Mouse (Mus musculus): ENCODE results near the gene Defa26. TPM values are rescaled to one million over a fixed set of nuclear protein-coding genes. Genes with fewer than 3 reads are reported as not detected.
"Not testable (repeated sequence)": the region's sequence is repeated elsewhere in the genome, so short reads cannot be mapped to it uniquely, and the experiment has no call there.

The Defa26 gene
- 0.94 TPM in 1 of 2 replicates, not detected in the other for polyA plus RNA-seq (2015; fragmentation: Nextera tagmentation; extraction: Ambion mirVana)

DNA sequence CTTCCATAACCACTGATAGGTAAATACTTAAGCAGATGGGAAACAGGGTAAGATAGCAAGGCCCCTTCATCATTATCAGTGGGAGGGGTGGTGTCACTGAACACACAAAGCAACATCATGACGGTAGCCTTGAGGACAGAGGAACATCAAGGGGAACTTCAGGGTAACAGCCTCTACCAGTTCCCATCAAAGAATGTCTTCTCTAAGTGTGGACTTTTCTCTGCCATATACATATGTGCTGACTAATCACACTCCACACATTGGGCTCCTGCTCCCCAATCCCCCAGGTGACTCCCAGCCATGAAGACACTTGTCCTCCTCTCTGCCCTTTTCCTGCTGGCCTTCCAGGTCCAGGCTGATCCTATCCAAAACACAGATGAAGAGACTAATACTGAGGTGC is at the start of gene Defa26:
TSS of gene Defa26 (plus strand) at position 301 of the 400 bp plus-strand sequence.
- H3K9me3 ChIP-seq; H3K9ac ChIP-seq; H3K4me1 ChIP-seq (replicated peaks); H3K4me3 ChIP-seq (replicated peaks); ATAC-seq; H3K36me3 ChIP-seq; H3K27ac ChIP-seq; H3K4me2 ChIP-seq (replicated peaks); H3K27me3 ChIP-seq (replicated peaks): not testable (repeated sequence)
- WGBS: 100% methylated on average over 1 of the region's 1 CpGs

GRCm38 (mm10) chr8:21582706-21583105 is 35.3 kb upstream of the Defa26 start, which contains the start of gene Defa28:
Defa28 (plus strand) TSS chr8:21583006.
- ATAC-seq; H3K4me1 ChIP-seq (replicated peaks); H3K36me3 ChIP-seq; H3K9me3 ChIP-seq; H3K27ac ChIP-seq; H3K9ac ChIP-seq; H3K27me3 ChIP-seq (replicated peaks); H3K4me2 ChIP-seq (replicated peaks); H3K4me3 ChIP-seq (replicated peaks): not testable (repeated sequence)
- WGBS: no CpG with 5 or more reads among the region's 1 CpGs

- ATAC-seq; H3K27me3 ChIP-seq (replicated peaks); H3K4me3 ChIP-seq (replicated peaks); H3K9ac ChIP-seq; H3K4me2 ChIP-seq (replicated peaks); H3K27ac ChIP-seq; H3K36me3 ChIP-seq; H3K9me3 ChIP-seq; H3K4me1 ChIP-seq (replicated peaks): not testable (repeated sequence)
- no CpG with 5 or more reads among the region's 1 CpGs for WGBS
Observed at GRCm38 (mm10) chr8:21594408-21594807, 23.6 kb upstream of the Defa26 start, which contains the start of gene Gm7861. Gm7861 (minus strand) TSS chr8:21594508.

GRCm38 (mm10) chr8:21655480-21655879 is 37.5 kb downstream of the Defa26 start, which contains the start of gene Defa17:
Defa17 (plus strand) TSS chr8:21655780.
- not testable (repeated sequence) for H3K36me3 ChIP-seq; H3K4me1 ChIP-seq (replicated peaks); H3K9ac ChIP-seq; H3K27ac ChIP-seq; H3K4me2 ChIP-seq (replicated peaks); ATAC-seq; H3K9me3 ChIP-seq; H3K4me3 ChIP-seq (replicated peaks); H3K27me3 ChIP-seq (replicated peaks)
- no CpG with 5 or more reads among the region's 2 CpGs for WGBS

DNA sequence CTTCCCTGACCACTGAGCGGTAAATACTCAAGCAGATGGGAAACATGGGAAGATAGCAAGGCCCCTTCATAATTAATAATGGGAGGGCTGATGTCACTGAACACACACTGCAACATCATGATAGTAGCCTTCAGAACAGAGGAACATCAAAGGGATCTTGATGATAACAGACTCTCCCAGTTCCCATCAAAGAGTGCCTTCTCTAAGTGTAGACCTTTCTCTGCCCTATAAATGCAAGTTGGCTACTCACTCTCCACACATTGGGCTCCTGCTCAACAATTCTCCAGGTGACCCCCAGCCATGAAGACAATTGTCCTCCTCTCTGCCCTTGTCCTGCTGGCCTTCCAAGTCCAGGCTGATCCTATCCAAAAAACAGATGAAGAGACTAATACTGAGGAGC is 47.5 kb downstream of the Defa26 start, which contains the start of gene Defa34:
TSS of gene Defa34 (plus strand) at position 301 of the 400 bp plus-strand sequence.
- not testable (repeated sequence) for H3K4me2 ChIP-seq (replicated peaks)

More for the DNA sequence above, 47.5 kb downstream of the Defa26 start, which contains the start of gene Defa34:
- H3K4me1 ChIP-seq (replicated peaks); H3K4me3 ChIP-seq (replicated peaks); H3K27ac ChIP-seq; H3K36me3 ChIP-seq; H3K27me3 ChIP-seq (replicated peaks); H3K9me3 ChIP-seq; H3K9ac ChIP-seq; ATAC-seq: not testable (repeated sequence)
- 100% methylated on average over 1 of the region's 1 CpGs for WGBS

Other genes starting within 250 kb of the Defa26 start
- gene Defa2, start 239.7 kb upstream of the Defa26 start, polyA plus RNA-seq (2015; fragmentation: Nextera tagmentation; extraction: Ambion mirVana): 0.66 TPM in 1 of 2 replicates, not detected in the other
- not detected in 2 replicates for gene Defa33, start 226.4 kb upstream of the Defa26 start, polyA plus RNA-seq (2015; fragmentation: Nextera tagmentation; extraction: Ambion mirVana)
- 0.63 TPM in 1 of 2 replicates, not detected in the other for gene Defa36, start 190.8 kb upstream of the Defa26 start, polyA plus RNA-seq (2015; fragmentation: Nextera tagmentation; extraction: Ambion mirVana)
- 7.8 TPM in 1 of 2 replicates, not detected in the other for gene Gm7849, start 161.6 kb upstream of the Defa26 start, polyA plus RNA-seq (2015; fragmentation: Nextera tagmentation; extraction: Ambion mirVana)
- gene Defa20, start 108.9 kb upstream of the Defa26 start, polyA plus RNA-seq (2015; fragmentation: Nextera tagmentation; extraction: Ambion mirVana): 1.3 and 1.5 TPM in 2 replicates
- gene Defa32, start 89.2 kb upstream of the Defa26 start, polyA plus RNA-seq (2015; fragmentation: Nextera tagmentation; extraction: Ambion mirVana): not detected in 2 replicates
- gene Defa37, start 52.8 kb upstream of the Defa26 start, polyA plus RNA-seq (2015; fragmentation: Nextera tagmentation; extraction: Ambion mirVana): not detected in 2 replicates
- gene Defa28, start 35.2 kb upstream of the Defa26 start, polyA plus RNA-seq (2015; fragmentation: Nextera tagmentation; extraction: Ambion mirVana): not detected in 2 replicates
- gene Gm7861, start 23.7 kb upstream of the Defa26 start, polyA plus RNA-seq (2015; fragmentation: Nextera tagmentation; extraction: Ambion mirVana): 7.3 and 13.0 TPM in 2 replicates
- 90.7 and 104 TPM in 2 replicates for gene Defa17, start 37.6 kb downstream of the Defa26 start, polyA plus RNA-seq (2015; fragmentation: Nextera tagmentation; extraction: Ambion mirVana)
- not detected in 2 replicates for gene Defa34, start 47.6 kb downstream of the Defa26 start, polyA plus RNA-seq (2015; fragmentation: Nextera tagmentation; extraction: Ambion mirVana)
- 0.49 and 0.96 TPM in 2 replicates for gene AY761184, start 85.5 kb downstream of the Defa26 start, polyA plus RNA-seq (2015; fragmentation: Nextera tagmentation; extraction: Ambion mirVana)
- 118 and 148 TPM in 2 replicates for gene Defa24, start 116.3 kb downstream of the Defa26 start, polyA plus RNA-seq (2015; fragmentation: Nextera tagmentation; extraction: Ambion mirVana)
- not detected in 2 replicates for gene Defb50, start 205.4 kb downstream of the Defa26 start, polyA plus RNA-seq (2015; fragmentation: Nextera tagmentation; extraction: Ambion mirVana)
- gene Defb2, start 221.7 kb downstream of the Defa26 start, polyA plus RNA-seq (2015; fragmentation: Nextera tagmentation; extraction: Ambion mirVana): not detected in 2 replicates
- gene Defb10, start 240.7 kb downstream of the Defa26 start, polyA plus RNA-seq (2015; fragmentation: Nextera tagmentation; extraction: Ambion mirVana): not detected in 2 replicates